Mouse (Mus musculus) G1E (cell line): ENCODE measurements around the gene S100a6.

ENCODE experiments used
- CTCF ChIP-seq: IDR thresholded peaks from 2 replicates; pipeline ENCODE4 v1.5.1; 2012; ENCODE audit warnings: low read depth, low read length, inconsistent platforms, mixed read lengths
- POLR2AphosphoS5 ChIP-seq: IDR thresholded peaks from 2 replicates; pipeline ENCODE4 v1.6.1; 2012; ENCODE audit warnings: low read depth, low read length, inconsistent platforms; ENCODE audit not compliant: insufficient replicate concordance

DNA sequence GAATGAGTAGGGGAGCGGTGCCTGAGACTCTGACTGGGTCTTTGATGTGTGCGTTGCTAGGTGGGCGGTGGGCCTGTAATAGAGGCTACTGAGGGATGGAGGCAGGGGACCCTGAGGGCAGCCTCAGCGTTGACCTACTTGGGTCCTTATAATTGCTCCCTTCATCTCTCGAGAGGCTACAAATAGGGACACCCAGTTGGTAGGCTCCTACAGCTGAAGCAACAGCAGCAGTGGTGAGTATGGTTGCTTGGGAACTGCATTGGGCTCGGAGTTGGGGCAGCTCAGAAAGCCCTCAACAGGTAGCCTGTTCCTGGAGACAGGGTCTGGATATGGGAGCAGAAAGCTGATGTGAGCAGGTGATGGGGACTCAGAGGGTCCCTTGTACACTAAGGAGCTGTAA, 12.6 kb upstream of the S100a6 start:
- TF ChIP-seq CTCF (no peak), POLR2AphosphoS5 (no peak)
